Mouse (Mus musculus) bone marrow macrophage, adult 2 months (primary cell): ENCODE data around the gene Olfr316.

Experiments
- CTCF ChIP-seq: IDR thresholded peaks from 2 replicates; pipeline ENCODE4 v1.5.1; 2012; ENCODE audit warnings: low read depth, mild to moderate bottlenecking, low read length, moderate library complexity
- POLR2A ChIP-seq: IDR thresholded peaks from 2 replicates; pipeline ENCODE4 v1.6.1; 2012; ENCODE audit warnings: mild to moderate bottlenecking, low read depth, low read length, borderline replicate concordance

- TF ChIP-seq POLR2A (no peak), CTCF (no peak)
Measured at GRCm38 (mm10) chr11:58801558-58802228, 49.2 kb downstream of the Olfr316 start, which contains the start of gene Fam183b.
